Mouse (Mus musculus) thymus, adult 2 months (tissue): Measurements from ENCODE around the gene Phactr2. TPM values are rescaled to one million over a fixed set of nuclear protein-coding genes. Genes with fewer than 3 reads are reported as not detected.

Experiments
- DNase-seq: peaks from one replicate; pipeline ENCODE4 v3.0.0; 2021
- H3K27ac ChIP-seq: fragments of 200-500 bp; 2 replicates; pipeline ENCODE4 v1.5.1; 2012; ENCODE audit warnings: low read length, control low read depth; ENCODE audit not compliant: control insufficient read depth, insufficient read depth
- H3K27me3 ChIP-seq: fragments of 200-500 bp; 2 replicates; pipeline ENCODE4 v1.6.1; 2012; ENCODE audit warnings: mild to moderate bottlenecking, low read length, moderate library complexity, mixed read lengths; ENCODE audit not compliant: control insufficient read depth, insufficient read depth
- H3K36me3 ChIP-seq: fragments of 200-500 bp; 2 replicates; pipeline ENCODE4 v1.6.1; 2012; ENCODE audit warnings: mild to moderate bottlenecking, low read length, moderate library complexity; ENCODE audit not compliant: control insufficient read depth, insufficient read depth
- H3K4me1 ChIP-seq: fragments of 200-500 bp; replicated peaks from 2 replicates; pipeline ENCODE4 v1.6.1; 2012; ENCODE audit warnings: low read length; ENCODE audit not compliant: control insufficient read depth, insufficient read depth
- H3K4me3 ChIP-seq: fragments of 200-500 bp; 2 replicates; pipeline ENCODE4 v1.5.1; 2012; ENCODE audit warnings: mild to moderate bottlenecking, low read length, control low read depth, moderate library complexity; ENCODE audit not compliant: control insufficient read depth, insufficient read depth
- CTCF ChIP-seq: fragments of 200-500 bp; IDR thresholded peaks from 2 replicates; pipeline ENCODE4 v1.5.1; 2012; ENCODE audit warnings: mild to moderate bottlenecking, control low read depth, low read length, moderate library complexity, borderline replicate concordance; ENCODE audit not compliant: control insufficient read depth, poor library complexity, insufficient read depth; ENCODE audit errors: extremely low read depth
- POLR2A ChIP-seq: fragments of 200-500 bp; IDR thresholded peaks from 2 replicates; pipeline ENCODE4 v1.6.1; 2012; ENCODE audit warnings: mild to moderate bottlenecking, low read length, control low read depth, moderate library complexity; ENCODE audit not compliant: control insufficient read depth, poor library complexity, insufficient read depth; ENCODE audit errors: extremely low read depth
- WGBS: fragments of 180-500 bp; shearing (Covaris S2); methylation state at CpG from one replicate; pipeline ENCODE4 v1.1.7; 2018; 5-methylcytosine and 5-hydroxymethylcytosine counted together
- polyA plus RNA-seq: library from polyadenylated mRNA; depleted of rRNA; stranded (reverse); fragments of >200 nt; gene quantifications from 2 replicates; pipeline ENCODE4 v1.2.3, GENCODE M21; 2012

The Phactr2 gene
- polyA plus RNA-seq, 1 experiment: 3.7 TPM

DNA sequence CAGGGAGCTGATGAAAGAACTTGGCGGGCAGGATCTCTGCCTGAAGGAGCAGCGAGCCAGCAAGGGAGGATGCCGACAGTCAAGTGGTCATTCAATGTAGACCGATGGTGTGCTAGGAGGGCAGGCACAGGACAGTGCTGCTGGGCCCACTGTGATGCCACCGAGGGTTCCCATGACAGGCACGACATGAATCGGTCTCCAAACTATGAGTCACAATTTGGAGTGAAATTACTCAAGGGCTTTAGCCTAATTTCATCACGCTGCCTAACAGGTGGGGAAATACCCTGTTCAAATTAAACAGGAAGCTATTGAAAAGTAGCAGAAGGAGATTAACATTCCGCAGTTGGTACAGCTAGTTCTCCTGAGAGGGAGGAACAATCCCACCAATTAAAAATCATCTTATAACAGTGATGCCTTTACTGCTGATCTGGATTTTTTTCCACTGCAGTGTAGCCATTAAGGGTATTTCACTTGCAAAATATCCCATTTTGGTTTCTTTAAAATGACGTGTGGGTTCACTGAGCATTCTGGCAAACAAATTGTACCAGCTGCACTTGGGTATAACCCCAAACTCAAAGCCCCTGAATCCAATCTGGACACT, 169.5 kb downstream of the Phactr2 start:
- Histone ChIP-seq H3K36me3 (no peaks in the 10 kb centered on the region), H3K4me3 (no peak overlapping the region), H3K27ac (no peak overlapping the region), H3K27me3 (no peaks in the 10 kb centered on the region), H3K4me1 (peaks cover 2% of the 10 kb centered on the region; the same call in 1 of the 2 replicates)
- 84% methylated on average over 10 of the region's 10 CpGs for WGBS
- TF ChIP-seq POLR2A (no peak), CTCF (no peak)
- DNase-seq: no peak

DNA sequence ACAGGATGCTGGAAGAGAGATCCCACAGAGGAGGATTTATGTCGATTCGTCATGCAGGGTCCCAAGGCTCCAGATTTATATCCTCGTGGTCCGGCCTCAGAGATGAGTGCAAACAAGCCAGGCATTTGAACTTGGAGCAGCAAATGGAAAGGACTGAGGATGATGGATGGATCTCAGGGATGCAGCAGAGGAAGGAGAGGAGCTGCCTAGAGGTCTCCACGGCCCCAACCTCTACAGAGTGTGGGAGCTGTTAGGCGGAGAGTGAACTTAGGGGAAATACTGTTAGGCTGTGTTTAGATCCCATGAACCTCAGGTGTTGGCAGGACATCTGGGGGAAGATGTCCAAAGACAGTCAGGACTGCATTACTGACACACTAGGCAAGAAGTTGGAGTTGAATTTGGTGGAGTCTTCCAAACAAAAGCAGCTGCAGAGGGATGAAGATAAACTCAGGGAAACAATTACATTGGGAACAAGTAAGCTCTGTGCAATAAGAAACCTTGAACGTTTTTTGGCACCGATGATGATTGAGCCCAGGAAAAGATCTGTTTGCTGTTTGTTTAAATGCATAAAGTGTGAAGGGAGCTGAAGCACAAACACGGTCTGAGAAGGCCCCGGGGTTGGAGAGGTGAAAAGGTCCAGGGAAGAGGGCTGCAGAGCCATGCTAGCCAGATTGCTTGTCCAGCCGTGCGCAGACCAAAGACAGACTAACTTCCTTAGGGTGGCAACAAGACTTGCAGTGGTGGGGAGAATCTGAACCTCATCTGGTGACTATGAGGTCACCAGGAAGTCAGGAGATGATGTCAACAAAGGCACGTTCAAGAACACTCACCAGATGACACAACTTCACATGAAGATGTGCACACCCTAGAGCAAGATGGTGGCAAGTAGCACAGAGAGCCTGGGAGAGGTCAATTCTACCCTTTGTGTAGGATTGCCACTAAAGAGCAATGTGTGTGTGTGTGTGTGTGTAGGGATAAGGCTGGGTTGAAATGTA, 170.6 kb downstream of the Phactr2 start:
- 92% methylated on average over 13 of the region's 13 CpGs for WGBS
- TF ChIP-seq CTCF: no peak
- no peak for TF ChIP-seq POLR2A
- Histone ChIP-seq H3K27me3 (no peaks in the 10 kb centered on the region), H3K4me3 (no peak overlapping the region), H3K27ac (no peak overlapping the region), H3K4me1 (peaks cover 2% of the 10 kb centered on the region; the same call in 1 of the 2 replicates), H3K36me3 (no peaks in the 10 kb centered on the region)
- no peak for DNase-seq

GRCm38 (mm10) chr10:13300601-13301000, 173.6 kb downstream of the Phactr2 start:
- no peak overlapping the region for H3K4me3 ChIP-seq
- no peaks in the 10 kb centered on the region for H3K36me3 ChIP-seq
- H3K4me1 ChIP-seq: peaks cover 2% of the 10 kb centered on the region; the same call in 1 of the 2 replicates
- no peak for DNase-seq
- no peak overlapping the region for H3K27ac ChIP-seq
- TF ChIP-seq CTCF (no peak), POLR2A (no peak)
- H3K27me3 ChIP-seq: no peaks in the 10 kb centered on the region
- WGBS: 95% methylated on average over 6 of the region's 6 CpGs

DNA sequence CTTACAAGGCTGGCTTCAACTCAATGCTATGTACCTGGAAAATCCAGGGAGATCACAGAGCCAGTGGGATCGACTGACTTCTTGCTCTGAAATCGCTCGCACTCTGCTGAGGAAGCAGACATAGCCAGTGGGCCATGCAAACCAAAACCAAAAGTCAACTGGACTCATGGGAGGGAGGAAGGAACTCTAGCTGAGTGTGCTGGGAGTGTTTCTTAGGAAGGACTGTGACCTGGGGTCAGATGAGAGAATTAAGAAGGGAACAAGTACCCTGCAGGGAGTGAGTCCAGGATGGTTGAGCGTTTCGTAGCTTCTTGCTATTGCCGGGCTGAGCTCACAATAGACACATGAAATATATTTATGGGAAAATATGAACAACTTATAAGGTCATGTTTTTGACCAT, 174.0 kb downstream of the Phactr2 start:
- H3K4me3 ChIP-seq: no peak overlapping the region
- H3K36me3 ChIP-seq: no peaks in the 10 kb centered on the region
- H3K4me1 ChIP-seq: peaks cover 2% of the 10 kb centered on the region; the same call in 1 of the 2 replicates
- TF ChIP-seq POLR2A (no peak), CTCF (no peak)
- no peaks in the 10 kb centered on the region for H3K27me3 ChIP-seq
- no peak for DNase-seq
- H3K27ac ChIP-seq: no peak overlapping the region
- 84% methylated on average over 6 of the region's 6 CpGs for WGBS

- DNase-seq: no peak
- Histone ChIP-seq H3K27ac (no peak overlapping the region), H3K4me3 (no peak overlapping the region), H3K4me1 (no peaks in the 10 kb centered on the region), H3K27me3 (no peaks in the 10 kb centered on the region), H3K36me3 (no peaks in the 10 kb centered on the region)
- 90% methylated on average over 2 of the region's 2 CpGs for WGBS
- TF ChIP-seq CTCF: no peak
- TF ChIP-seq POLR2A: no peak
Measured at GRCm38 (mm10) chr10:13294886-13295285, 179.3 kb downstream of the Phactr2 start.

DNA sequence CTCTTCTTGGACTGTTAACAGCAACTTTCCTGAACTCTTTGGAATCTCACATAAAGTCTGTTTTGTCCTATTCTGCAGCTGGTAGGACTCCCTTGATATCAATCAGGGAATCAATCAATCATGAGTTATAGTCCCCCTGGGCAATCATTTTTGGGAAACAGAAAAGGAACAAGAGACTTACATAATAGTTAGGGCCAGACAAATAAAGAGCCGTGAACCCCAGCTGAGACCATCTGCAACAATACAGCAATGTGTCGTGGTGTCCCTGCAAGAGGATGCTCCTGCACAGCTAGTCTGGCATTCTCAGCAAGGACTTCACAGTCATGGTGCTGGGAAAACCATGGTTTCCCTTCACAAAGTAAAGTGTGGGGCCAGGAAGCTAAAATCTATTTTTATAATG, 182.2 kb downstream of the Phactr2 start:
- TF ChIP-seq POLR2A (no peak), CTCF (no peak)
- H3K27me3 ChIP-seq: no peaks in the 10 kb centered on the region
- WGBS: 96% methylated on average over 2 of the region's 2 CpGs
- H3K4me3 ChIP-seq: no peak overlapping the region
- no peaks in the 10 kb centered on the region for H3K36me3 ChIP-seq
- H3K4me1 ChIP-seq: no peaks in the 10 kb centered on the region
- DNase-seq: no peak
- no peak overlapping the region for H3K27ac ChIP-seq
